Mouse (Mus musculus) G1E (cell line): Measurements from ENCODE around the gene Rce1.

ENCODE experiments used
- CTCF ChIP-seq: IDR thresholded peaks from 2 replicates; pipeline ENCODE4 v1.5.1; 2012; ENCODE audit warnings: low read depth, low read length, inconsistent platforms, mixed read lengths
- GATA1 ChIP-seq: IDR thresholded peaks from 2 replicates; pipeline ENCODE4 v1.6.1; 2012; ENCODE audit warnings: borderline replicate concordance, low read length, inconsistent platforms, mixed read lengths

DNA sequence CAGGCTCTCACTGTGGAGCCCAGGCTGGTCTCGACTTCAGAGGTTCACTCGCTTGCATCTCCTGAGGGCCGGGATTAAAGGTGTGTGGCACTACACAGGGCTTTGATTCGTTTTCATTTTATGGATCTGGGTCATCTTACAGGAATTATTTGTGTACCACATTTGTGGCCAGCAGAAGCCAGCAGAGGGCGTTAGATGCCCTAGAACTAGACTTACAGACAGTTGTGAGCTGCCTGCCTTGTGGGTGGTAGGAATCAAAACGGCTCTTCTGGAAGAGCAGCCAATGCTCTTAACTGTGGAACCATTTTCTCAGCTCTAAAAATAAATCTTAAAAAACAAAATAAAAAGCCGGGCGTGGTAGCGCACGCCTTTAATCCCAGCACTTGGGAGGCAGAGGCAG, 18.8 kb upstream of the Rce1 start:
- no peak for TF ChIP-seq CTCF
- TF ChIP-seq GATA1, result no peak
